Mouse (Mus musculus): ENCODE measurements around the gene Gm9999. TPM values are rescaled to one million over a fixed set of nuclear protein-coding genes. Genes with fewer than 3 reads are reported as not detected.

Gene Gm9999
- total RNA-seq, 2 experiments from 2014 or later, result not detected

GRCm38 (mm10) chr7:46998942-46999341, 15.6 kb downstream of the Gm9999 start:
- no peak for DNase-seq (ENCODE audit: low spot score in 2 of 2)

- no peak for DNase-seq (ENCODE audit: low spot score in 2 of 2)
Observed at GRCm38 (mm10) chr7:46999983-47000643, 16.7 kb downstream of the Gm9999 start.

- no peak for DNase-seq (ENCODE audit: low spot score in 2 of 2)
Observed at GRCm38 (mm10) chr7:47000644-47000983, 17.2 kb downstream of the Gm9999 start.

- no peak for DNase-seq (ENCODE audit: low spot score in 2 of 2)
Observed at GRCm38 (mm10) chr7:47001125-47001899, 17.9 kb downstream of the Gm9999 start.

- no peak for DNase-seq (ENCODE audit: low spot score in 2 of 2)
Observed at GRCm38 (mm10) chr7:47001900-47002275, 18.5 kb downstream of the Gm9999 start.

GRCm38 (mm10) chr7:47003411-47004115, 20.2 kb downstream of the Gm9999 start:
- no peak for DNase-seq (ENCODE audit: low spot score in 2 of 2)

GRCm38 (mm10) chr7:47007109-47007780, 23.9 kb downstream of the Gm9999 start:
- DNase-seq (ENCODE audit: low spot score in 2 of 2), result no peak

- DNase-seq (ENCODE audit: low spot score in 2 of 2), result no peak
Observed at GRCm38 (mm10) chr7:47007818-47008167, 24.4 kb downstream of the Gm9999 start.

- DNase-seq (ENCODE audit: low spot score in 2 of 2), result peak; percentile 97 to 99
Observed at GRCm38 (mm10) chr7:47008168-47008993, 25.0 kb downstream of the Gm9999 start, which contains the start of gene Spty2d1. Gene Spty2d1, minus strand, starts transcription at chr7:47008411.

GRCm38 (mm10) chr7:47013131-47013767, 29.9 kb downstream of the Gm9999 start:
- no peak for DNase-seq (ENCODE audit: low spot score in 2 of 2)

- peak in 1 of 2 experiments; percentile 37 for DNase-seq (ENCODE audit: low spot score in 2 of 2)
Observed at GRCm38 (mm10) chr7:47014564-47015389, 31.4 kb downstream of the Gm9999 start.

GRCm38 (mm10) chr7:47015390-47016065, 32.1 kb downstream of the Gm9999 start:
- DNase-seq (ENCODE audit: low spot score in 2 of 2), result peak; percentile 59 to 88

- DNase-seq (ENCODE audit: low spot score in 2 of 2), result no peak
Observed at GRCm38 (mm10) chr7:47016602-47017001, 33.2 kb downstream of the Gm9999 start.

GRCm38 (mm10) chr7:47017146-47017545, 33.8 kb downstream of the Gm9999 start:
- no peak for DNase-seq (ENCODE audit: low spot score in 2 of 2)

GRCm38 (mm10) chr7:47019641-47020040, 36.3 kb downstream of the Gm9999 start:
- DNase-seq (ENCODE audit: low spot score in 2 of 2), result no peak

GRCm38 (mm10) chr7:47020956-47021355, 37.6 kb downstream of the Gm9999 start:
- DNase-seq (ENCODE audit: low spot score in 2 of 2), result no peak

- DNase-seq (ENCODE audit: low spot score in 2 of 2), result no peak
Observed at GRCm38 (mm10) chr7:47022482-47022881, 39.1 kb downstream of the Gm9999 start.

- DNase-seq (ENCODE audit: low spot score in 2 of 2), result peak; percentile 62 to 80
Observed at GRCm38 (mm10) chr7:47023530-47023929, 40.1 kb downstream of the Gm9999 start.

GRCm38 (mm10) chr7:47024454-47024853, 41.1 kb downstream of the Gm9999 start:
- no peak for DNase-seq (ENCODE audit: low spot score in 2 of 2)
